Mouse (Mus musculus): ENCODE measurements around the gene 4930451I11Rik. TPM values are rescaled to one million over a fixed set of nuclear protein-coding genes. Genes with fewer than 3 reads are reported as not detected.
A peak's percentile ranks its signal among the peaks of the same experiment; 100 is the strongest.

The 4930451I11Rik gene
- polyA plus RNA-seq, 1 experiment, result not detected

GRCm38 (mm10) chr7:126861429-126862130 lies 30.1 kb upstream of the 4930451I11Rik start, which contains the start of gene Hirip3:
Hirip3 (plus strand) TSS chr7:126861972.
- H3K27me3 ChIP-seq (ENCODE audit: control insufficient read depth), result no peaks in the 10 kb centered on the region
- peaks cover 45% of the 10 kb centered on the region for H3K4me1 ChIP-seq (ENCODE audit: control insufficient read depth)
- H3K9me3 ChIP-seq (ENCODE audit: control insufficient read depth, low read length), result peaks cover 3% of the 10 kb centered on the region; the same call in 1 of the 2 replicates
- H3K4me3 ChIP-seq (replicated peaks), result peak within 1 kb of the TSS; percentile 75
- TF ChIP-seq TAL1 (IDR thresholded peaks at IDR 0.05; ENCODE audit: low read length) (no peak), GATA1 (IDR thresholded peaks at IDR 0.05; ENCODE audit: low read length) (no peak)
- peaks cover 79% of the 10 kb centered on the region for H3K36me3 ChIP-seq (ENCODE audit: control insufficient read depth)

GRCm38 (mm10) chr7:126860987-126861386 lies 29.5 kb upstream of the 4930451I11Rik start:
- Histone ChIP-seq H3K4me1 (ENCODE audit: control insufficient read depth) (peaks cover 45% of the 10 kb centered on the region), H3K9me3 (ENCODE audit: control insufficient read depth, low read length) (peaks cover 3% of the 10 kb centered on the region; the same call in 1 of the 2 replicates), H3K27me3 (ENCODE audit: control insufficient read depth) (no peaks in the 10 kb centered on the region), H3K4me3 (replicated peaks) (peak overlapping the region; percentile 75), H3K36me3 (ENCODE audit: control insufficient read depth) (peaks cover 79% of the 10 kb centered on the region)
- no peak for TF ChIP-seq GATA1 (IDR thresholded peaks at IDR 0.05; ENCODE audit: low read length)
- TF ChIP-seq TAL1 (IDR thresholded peaks at IDR 0.05; ENCODE audit: low read length), result no peak

- Histone ChIP-seq H3K27me3 (ENCODE audit: control insufficient read depth) (no peaks in the 10 kb centered on the region), H3K4me3 (replicated peaks) (no peak overlapping the region), H3K36me3 (ENCODE audit: control insufficient read depth) (peaks cover 88% of the 10 kb centered on the region)
These were observed 25.4 kb upstream of the 4930451I11Rik start for GRCm38 (mm10) chr7:126856741-126857420.

GRCm38 (mm10) chr7:126855641-126856040 lies 24.2 kb upstream of the 4930451I11Rik start:
- Histone ChIP-seq H3K27me3 (ENCODE audit: control insufficient read depth) (peaks cover 6% of the 10 kb centered on the region), H3K4me3 (replicated peaks) (no peak overlapping the region), H3K36me3 (ENCODE audit: control insufficient read depth) (peaks cover 93% of the 10 kb centered on the region), H3K4me1 (ENCODE audit: control insufficient read depth) (peaks cover 11% of the 10 kb centered on the region), H3K9me3 (ENCODE audit: control insufficient read depth, low read length) (no peaks in the 10 kb centered on the region)
- no peak for TF ChIP-seq GATA1 (IDR thresholded peaks at IDR 0.05; ENCODE audit: low read length)
- TF ChIP-seq TAL1 (IDR thresholded peaks at IDR 0.05; ENCODE audit: low read length), result no peak

More at GRCm38 (mm10) chr7:126856741-126857420, 25.4 kb upstream of the 4930451I11Rik start:
- TF ChIP-seq GATA1 (IDR thresholded peaks at IDR 0.05; ENCODE audit: low read length), result no peak
- no peak for TF ChIP-seq TAL1 (IDR thresholded peaks at IDR 0.05; ENCODE audit: low read length)
- Histone ChIP-seq H3K9me3 (ENCODE audit: control insufficient read depth, low read length) (no peaks in the 10 kb centered on the region), H3K4me1 (ENCODE audit: control insufficient read depth) (peaks cover 20% of the 10 kb centered on the region)

GRCm38 (mm10) chr7:126853454-126853853 lies 22.0 kb upstream of the 4930451I11Rik start:
- H3K4me1 ChIP-seq (ENCODE audit: control insufficient read depth), result peaks cover 7% of the 10 kb centered on the region
- H3K36me3 ChIP-seq (ENCODE audit: control insufficient read depth), result peaks cover 73% of the 10 kb centered on the region
- H3K4me3 ChIP-seq (replicated peaks), result no peak overlapping the region
- no peak for TF ChIP-seq GATA1 (IDR thresholded peaks at IDR 0.05; ENCODE audit: low read length)
- no peak for TF ChIP-seq TAL1 (IDR thresholded peaks at IDR 0.05; ENCODE audit: low read length)
- peaks cover 27% of the 10 kb centered on the region for H3K27me3 ChIP-seq (ENCODE audit: control insufficient read depth)
- peaks cover 3% of the 10 kb centered on the region; the same call in 1 of the 2 replicates for H3K9me3 ChIP-seq (ENCODE audit: control insufficient read depth, low read length)

- Histone ChIP-seq H3K9me3 (ENCODE audit: control insufficient read depth, low read length) (peaks cover 8% of the 10 kb centered on the region; the same call in 1 of the 2 replicates), H3K4me3 (replicated peaks) (no peak overlapping the region), H3K27me3 (ENCODE audit: control insufficient read depth) (peaks cover 50% of the 10 kb centered on the region), H3K4me1 (ENCODE audit: control insufficient read depth) (peaks cover 2% of the 10 kb centered on the region), H3K36me3 (ENCODE audit: control insufficient read depth) (peaks cover 51% of the 10 kb centered on the region)
- TF ChIP-seq GATA1 (IDR thresholded peaks at IDR 0.05; ENCODE audit: low read length), result no peak
These were observed 19.8 kb upstream of the 4930451I11Rik start for GRCm38 (mm10) chr7:126851192-126851591.

- Histone ChIP-seq H3K4me3 (replicated peaks) (no peak overlapping the region), H3K36me3 (ENCODE audit: control insufficient read depth) (peaks cover 41% of the 10 kb centered on the region), H3K9me3 (ENCODE audit: control insufficient read depth, low read length) (peaks cover 8% of the 10 kb centered on the region; the same call in 1 of the 2 replicates), H3K27me3 (ENCODE audit: control insufficient read depth) (peaks cover 60% of the 10 kb centered on the region), H3K4me1 (ENCODE audit: control insufficient read depth) (peaks cover 2% of the 10 kb centered on the region)
- no peak for TF ChIP-seq GATA1 (IDR thresholded peaks at IDR 0.05; ENCODE audit: low read length)
- no peak for TF ChIP-seq TAL1 (IDR thresholded peaks at IDR 0.05; ENCODE audit: low read length)
These were observed 18.7 kb upstream of the 4930451I11Rik start for GRCm38 (mm10) chr7:126850161-126850560.

- Histone ChIP-seq H3K27me3 (ENCODE audit: control insufficient read depth) (peaks cover 66% of the 10 kb centered on the region), H3K36me3 (ENCODE audit: control insufficient read depth) (peaks cover 27% of the 10 kb centered on the region), H3K9me3 (ENCODE audit: control insufficient read depth, low read length) (peaks cover 8% of the 10 kb centered on the region; the same call in 1 of the 2 replicates), H3K4me3 (replicated peaks) (no peak overlapping the region), H3K4me1 (ENCODE audit: control insufficient read depth) (peaks cover 2% of the 10 kb centered on the region)
- TF ChIP-seq TAL1 (IDR thresholded peaks at IDR 0.05; ENCODE audit: low read length) (no peak), GATA1 (IDR thresholded peaks at IDR 0.05; ENCODE audit: low read length) (no peak)
These were observed 17.4 kb upstream of the 4930451I11Rik start for GRCm38 (mm10) chr7:126848794-126849193.
